Mouse (Mus musculus): ENCODE measurements at regions not wholly inside any gene's neighbourhood (a gene's known extent, or its start where the extent isn't known, plus 50 kb on each side); places are given as distances from the start of the nearest gene placed in this dataset.

GRCm38 (mm10) chr1:144308313-144308712 lies 59.3 kb upstream of the Rgs1 start:
- no peak for TF ChIP-seq ZKSCAN1 (IDR thresholded peaks at IDR 0.05; ENCODE audit: low read depth, low read length)
- TF ChIP-seq CTCF (IDR thresholded peaks at IDR 0.05 in 2 of 3, conservative IDR thresholded peaks at IDR 0.05 in 1 of 3; ENCODE audit: control insufficient read depth in 1 of 3, insufficient read depth in 1 of 3, low read depth in 2 of 3, low read length in 3 of 3, poor library complexity in 1 of 3, severe bottlenecking in 1 of 3) = no peak
- peak; percentile 38; the same call in 1 of the 2 replicates for TF ChIP-seq BHLHE40 (IDR thresholded peaks at IDR 0.05; ENCODE audit: borderline replicate concordance, low read depth, low read length)
- no peak for TF ChIP-seq CHD2 (IDR thresholded peaks at IDR 0.05; ENCODE audit: low read length)
- peak; percentile 40 to 66; a peak in 3 of 4 replicates for TF ChIP-seq EP300 (IDR thresholded peaks at IDR 0.05; ENCODE audit: low read depth in 1 of 2, low read length in 2 of 2)
- TF ChIP-seq MYB (IDR thresholded peaks at IDR 0.05; ENCODE audit: low read depth, low read length) = no peak
- TF ChIP-seq MAZ (IDR thresholded peaks at IDR 0.05; ENCODE audit: low read depth, low read length) = no peak
- TF ChIP-seq ZC3H11A (IDR thresholded peaks at IDR 0.05; ENCODE audit: low read depth, low read length) = no peak
- TF ChIP-seq RAD21 (IDR thresholded peaks at IDR 0.05; ENCODE audit: low read depth, low read length) = no peak; the same call in 1 of the 2 replicates

Data from MEL (cell line).